Mouse (Mus musculus) erythroblast, embryonic 14.5 days (primary cell): ENCODE measurements around the gene Ern1.

ENCODE experiments used
- GATA1 ChIP-seq: IDR thresholded peaks from 2 replicates; pipeline ENCODE4 v1.6.1; 2012; ENCODE audit warnings: low read length, inconsistent platforms, mixed read lengths
- TAL1 ChIP-seq: IDR thresholded peaks from 3 replicates; pipeline ENCODE4 v1.6.1; 2012; ENCODE audit warnings: low read length, inconsistent platforms, mixed read lengths

GRCm38 (mm10) chr11:106382424-106382823 lies 105.2 kb downstream of the Ern1 start:
- TF ChIP-seq TAL1, result no peak
- no peak for TF ChIP-seq GATA1
